Mouse (Mus musculus): ENCODE measurements around the gene Wscd2. TPM values are rescaled to one million over a fixed set of nuclear protein-coding genes. Genes with fewer than 3 reads are reported as not detected.
A peak's percentile ranks its signal among the peaks of the same experiment; 100 is the strongest.

Gene Wscd2
- polyA plus RNA-seq, 1 experiment from 2014 or later: 3.4 TPM

- no peak overlapping the region for H3K4me2 ChIP-seq (ENCODE audit: low read length)
- H3K9ac ChIP-seq (ENCODE audit: low read length): no peak overlapping the region
- no peaks in the 10 kb centered on the region for H3K27me3 ChIP-seq (replicated peaks; ENCODE audit: control insufficient read depth, insufficient read depth, low read length)
- H3K36me3 ChIP-seq (ENCODE audit: control insufficient read depth, insufficient read depth, low read length): no peaks in the 10 kb centered on the region
- ATAC-seq (peak; percentile 47; the same call in 1 of the 2 replicates), DNase-seq (ENCODE audit: low spot score) (peak; percentile 47)
- 0 out of 2 replicates have a peak overlapping the region, but pooled peaks have one; percentile 56 for H3K27ac ChIP-seq (ENCODE audit: low read depth, low read length)
- no peaks in the 10 kb centered on the region for H3K9me3 ChIP-seq (replicated peaks; ENCODE audit: control insufficient read depth, low read length)
- H3K4me3 ChIP-seq (ENCODE audit: low read depth, low read length): no peak overlapping the region
- peaks cover 13% of the 10 kb centered on the region for H3K4me1 ChIP-seq (ENCODE audit: control insufficient read depth, insufficient read depth, low read length)
- WGBS: 21% methylated on average over 4 of the region's 4 CpGs
Measured at GRCm38 (mm10) chr5:113504654-113505053, 14.5 kb downstream of the Wscd2 start.

GRCm38 (mm10) chr5:113506065-113506464, 15.9 kb downstream of the Wscd2 start:
- no peak overlapping the region for H3K9ac ChIP-seq (ENCODE audit: low read length)
- no peaks in the 10 kb centered on the region for H3K9me3 ChIP-seq (replicated peaks; ENCODE audit: control insufficient read depth, low read length)
- DNase-seq (ENCODE audit: low spot score) (no peak), ATAC-seq (no peak)
- H3K27ac ChIP-seq (ENCODE audit: low read depth, low read length): peak overlapping the region; percentile 7; the same call in 1 of the 2 replicates
- WGBS: 81% methylated on average over 6 of the region's 6 CpGs
- H3K4me3 ChIP-seq (ENCODE audit: low read depth, low read length): no peak overlapping the region
- no peak overlapping the region for H3K4me2 ChIP-seq (ENCODE audit: low read length)
- no peaks in the 10 kb centered on the region for H3K36me3 ChIP-seq (ENCODE audit: control insufficient read depth, insufficient read depth, low read length)
- no peaks in the 10 kb centered on the region for H3K27me3 ChIP-seq (replicated peaks; ENCODE audit: control insufficient read depth, insufficient read depth, low read length)
- peaks cover 13% of the 10 kb centered on the region for H3K4me1 ChIP-seq (ENCODE audit: control insufficient read depth, insufficient read depth, low read length)

- no peak overlapping the region for H3K4me3 ChIP-seq (ENCODE audit: low read depth, low read length)
- no peak overlapping the region for H3K27ac ChIP-seq (ENCODE audit: low read depth, low read length)
- peaks cover 13% of the 10 kb centered on the region for H3K4me1 ChIP-seq (ENCODE audit: control insufficient read depth, insufficient read depth, low read length)
- no peak overlapping the region for H3K4me2 ChIP-seq (ENCODE audit: low read length)
- ATAC-seq (no peak), DNase-seq (ENCODE audit: low spot score) (no peak)
- no peaks in the 10 kb centered on the region for H3K36me3 ChIP-seq (ENCODE audit: control insufficient read depth, insufficient read depth, low read length)
- H3K9me3 ChIP-seq (replicated peaks; ENCODE audit: control insufficient read depth, low read length): no peaks in the 10 kb centered on the region
- WGBS: 82% methylated on average over 5 of the region's 5 CpGs
- H3K27me3 ChIP-seq (replicated peaks; ENCODE audit: control insufficient read depth, insufficient read depth, low read length): no peaks in the 10 kb centered on the region
- H3K9ac ChIP-seq (ENCODE audit: low read length): no peak overlapping the region
Measured at GRCm38 (mm10) chr5:113506779-113507178, 16.6 kb downstream of the Wscd2 start.

GRCm38 (mm10) chr5:113509167-113509566, 19.0 kb downstream of the Wscd2 start:
- ATAC-seq: no peak
- DNase-seq (ENCODE audit: low spot score): no peak

GRCm38 (mm10) chr5:113513640-113514039, 23.5 kb downstream of the Wscd2 start:
- no peak overlapping the region for H3K27ac ChIP-seq (ENCODE audit: low read depth, low read length)

More at GRCm38 (mm10) chr5:113509167-113509566, 19.0 kb downstream of the Wscd2 start:
- no peak overlapping the region for H3K9ac ChIP-seq (ENCODE audit: low read length)
- peaks cover under 1% of the 10 kb centered on the region; the same call in 1 of the 2 replicates for H3K4me1 ChIP-seq (ENCODE audit: control insufficient read depth, insufficient read depth, low read length)
- WGBS: 74% methylated on average over 4 of the region's 4 CpGs
- no peaks in the 10 kb centered on the region for H3K36me3 ChIP-seq (ENCODE audit: control insufficient read depth, insufficient read depth, low read length)
- H3K9me3 ChIP-seq (replicated peaks; ENCODE audit: control insufficient read depth, low read length): no peaks in the 10 kb centered on the region
- H3K27me3 ChIP-seq (replicated peaks; ENCODE audit: control insufficient read depth, insufficient read depth, low read length): no peaks in the 10 kb centered on the region
- H3K4me3 ChIP-seq (ENCODE audit: low read depth, low read length): no peak overlapping the region
- H3K4me2 ChIP-seq (ENCODE audit: low read length): no peak overlapping the region
- H3K27ac ChIP-seq (ENCODE audit: low read depth, low read length): no peak overlapping the region

GRCm38 (mm10) chr5:113514062-113514461, 23.9 kb downstream of the Wscd2 start:
- H3K9ac ChIP-seq (ENCODE audit: low read length): no peak overlapping the region
- no peaks in the 10 kb centered on the region for H3K27me3 ChIP-seq (replicated peaks; ENCODE audit: control insufficient read depth, insufficient read depth, low read length)
- peaks cover 15% of the 10 kb centered on the region; the same call in 1 of the 2 replicates for H3K4me1 ChIP-seq (ENCODE audit: control insufficient read depth, insufficient read depth, low read length)
- no peak overlapping the region for H3K4me2 ChIP-seq (ENCODE audit: low read length)
- no peaks in the 10 kb centered on the region for H3K36me3 ChIP-seq (ENCODE audit: control insufficient read depth, insufficient read depth, low read length)
- H3K27ac ChIP-seq (ENCODE audit: low read depth, low read length): no peak overlapping the region
- ATAC-seq (no peak), DNase-seq (ENCODE audit: low spot score) (no peak)
- H3K4me3 ChIP-seq (ENCODE audit: low read depth, low read length): no peak overlapping the region
- H3K9me3 ChIP-seq (replicated peaks; ENCODE audit: control insufficient read depth, low read length): no peaks in the 10 kb centered on the region
- WGBS: 69% methylated on average over 6 of the region's 6 CpGs

More at GRCm38 (mm10) chr5:113513640-113514039, 23.5 kb downstream of the Wscd2 start:
- 63% methylated on average over 8 of the region's 8 CpGs for WGBS
- Histone ChIP-seq H3K27me3 (replicated peaks; ENCODE audit: control insufficient read depth, insufficient read depth, low read length) (no peaks in the 10 kb centered on the region), H3K9me3 (replicated peaks; ENCODE audit: control insufficient read depth, low read length) (no peaks in the 10 kb centered on the region), H3K36me3 (ENCODE audit: control insufficient read depth, insufficient read depth, low read length) (no peaks in the 10 kb centered on the region), H3K4me2 (ENCODE audit: low read length) (no peak overlapping the region), H3K4me1 (ENCODE audit: control insufficient read depth, insufficient read depth, low read length) (peaks cover 15% of the 10 kb centered on the region; the same call in 1 of the 2 replicates), H3K4me3 (ENCODE audit: low read depth, low read length) (no peak overlapping the region), H3K9ac (ENCODE audit: low read length) (no peak overlapping the region)
- DNase-seq (ENCODE audit: low spot score) (no peak), ATAC-seq (no peak)

GRCm38 (mm10) chr5:113516119-113516872, 26.2 kb downstream of the Wscd2 start:
- ATAC-seq (peak; percentile 18; the same call in 1 of the 2 replicates), DNase-seq (ENCODE audit: low spot score) (peak; percentile 24)
- H3K27ac ChIP-seq (ENCODE audit: low read depth, low read length): peak overlapping the region; percentile 41; the same call in 1 of the 2 replicates
- H3K9me3 ChIP-seq (replicated peaks; ENCODE audit: control insufficient read depth, low read length): no peaks in the 10 kb centered on the region
- H3K9ac ChIP-seq (ENCODE audit: low read length): no peak overlapping the region
- H3K4me3 ChIP-seq (ENCODE audit: low read depth, low read length): no peak overlapping the region
- peak overlapping the region; percentile 23 for H3K4me2 ChIP-seq (ENCODE audit: low read length)
- H3K4me1 ChIP-seq (ENCODE audit: control insufficient read depth, insufficient read depth, low read length): peaks cover 15% of the 10 kb centered on the region; the same call in 1 of the 2 replicates
- H3K27me3 ChIP-seq (replicated peaks; ENCODE audit: control insufficient read depth, insufficient read depth, low read length): no peaks in the 10 kb centered on the region
- WGBS: 36% methylated on average over 14 of the region's 14 CpGs
- no peaks in the 10 kb centered on the region for H3K36me3 ChIP-seq (ENCODE audit: control insufficient read depth, insufficient read depth, low read length)

GRCm38 (mm10) chr5:113516873-113517336, 26.8 kb downstream of the Wscd2 start:
- peak; percentile 34 for DNase-seq (ENCODE audit: low spot score)
- H3K9me3 ChIP-seq (replicated peaks; ENCODE audit: control insufficient read depth, low read length): no peaks in the 10 kb centered on the region
- H3K4me3 ChIP-seq (ENCODE audit: low read depth, low read length): no peak overlapping the region
- 13% methylated on average over 14 of the region's 14 CpGs for WGBS
- peak overlapping the region; percentile 23 for H3K4me2 ChIP-seq (ENCODE audit: low read length)
- peak; percentile 58; the same call in 1 of the 2 replicates for ATAC-seq
- H3K27ac ChIP-seq (ENCODE audit: low read depth, low read length): peak overlapping the region; percentile 41; the same call in 1 of the 2 replicates
- H3K36me3 ChIP-seq (ENCODE audit: control insufficient read depth, insufficient read depth, low read length): no peaks in the 10 kb centered on the region
- H3K9ac ChIP-seq (ENCODE audit: low read length): no peak overlapping the region
- H3K4me1 ChIP-seq (ENCODE audit: control insufficient read depth, insufficient read depth, low read length): peaks cover 15% of the 10 kb centered on the region; the same call in 1 of the 2 replicates
- no peaks in the 10 kb centered on the region for H3K27me3 ChIP-seq (replicated peaks; ENCODE audit: control insufficient read depth, insufficient read depth, low read length)

GRCm38 (mm10) chr5:113517387-113517786, 27.3 kb downstream of the Wscd2 start:
- Histone ChIP-seq H3K9me3 (replicated peaks; ENCODE audit: control insufficient read depth, low read length) (no peaks in the 10 kb centered on the region), H3K4me1 (ENCODE audit: control insufficient read depth, insufficient read depth, low read length) (peaks cover 15% of the 10 kb centered on the region; the same call in 1 of the 2 replicates), H3K4me2 (ENCODE audit: low read length) (no peak overlapping the region; the same call in 1 of the 2 replicates), H3K27ac (ENCODE audit: low read depth, low read length) (no peak overlapping the region), H3K9ac (ENCODE audit: low read length) (no peak overlapping the region), H3K36me3 (ENCODE audit: control insufficient read depth, insufficient read depth, low read length) (no peaks in the 10 kb centered on the region), H3K4me3 (ENCODE audit: low read depth, low read length) (no peak overlapping the region), H3K27me3 (replicated peaks; ENCODE audit: control insufficient read depth, insufficient read depth, low read length) (no peaks in the 10 kb centered on the region)
- 76% methylated on average over 4 of the region's 4 CpGs for WGBS
- no peak for DNase-seq (ENCODE audit: low spot score)
- ATAC-seq: no peak
